Mouse (Mus musculus): ENCODE results near the gene Pced1b. TPM values are rescaled to one million over a fixed set of nuclear protein-coding genes. Genes with fewer than 3 reads are reported as not detected.

Gene Pced1b
- polyA plus RNA-seq, 1 experiment from 2014 or later = 3.2 TPM

DNA sequence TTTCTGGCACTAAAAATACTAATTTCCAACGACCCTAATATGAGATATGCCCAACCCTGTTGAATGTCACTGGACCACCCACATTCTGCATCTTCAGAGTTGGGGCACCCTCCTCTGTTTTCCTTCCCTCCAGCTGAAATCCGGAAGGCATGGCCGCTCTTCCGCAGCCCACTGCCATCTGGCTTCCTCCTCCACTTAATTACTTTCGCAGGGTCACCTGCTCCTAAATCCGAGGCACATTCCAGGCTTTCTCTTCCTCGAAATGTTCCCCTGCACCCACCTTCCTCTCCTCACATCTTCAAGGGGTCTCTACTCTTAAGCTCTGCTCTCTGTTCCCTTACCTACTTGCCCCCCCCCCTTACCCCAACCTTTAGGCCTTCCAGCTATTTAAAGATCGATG is 22.9 kb upstream of the Pced1b start:
- Histone ChIP-seq H3K9me3 (ENCODE audit: control insufficient read depth, low read length) (no peaks in the 10 kb centered on the region), H3K36me3 (ENCODE audit: control insufficient read depth, insufficient read depth, low read length) (no peaks in the 10 kb centered on the region), H3K9ac (ENCODE audit: low read depth, low read length) (no peak overlapping the region), H3K27me3 (ENCODE audit: control insufficient read depth, insufficient read depth, low read length) (no peaks in the 10 kb centered on the region), H3K4me3 (ENCODE audit: low read depth, low read length) (no peak overlapping the region), H3K4me1 (replicated peaks; ENCODE audit: control insufficient read depth, insufficient read depth, low read length) (no peaks in the 10 kb centered on the region), H3K27ac (ENCODE audit: low read depth, low read length) (no peak overlapping the region), H3K4me2 (replicated peaks; ENCODE audit: low read depth, low read length) (no peak overlapping the region)
- no peak for ATAC-seq (ENCODE audit: low FRiP score)
- WGBS = 68% methylated on average over 8 of the region's 8 CpGs
- no peak for DNase-seq (ENCODE audit: low spot score)

DNA sequence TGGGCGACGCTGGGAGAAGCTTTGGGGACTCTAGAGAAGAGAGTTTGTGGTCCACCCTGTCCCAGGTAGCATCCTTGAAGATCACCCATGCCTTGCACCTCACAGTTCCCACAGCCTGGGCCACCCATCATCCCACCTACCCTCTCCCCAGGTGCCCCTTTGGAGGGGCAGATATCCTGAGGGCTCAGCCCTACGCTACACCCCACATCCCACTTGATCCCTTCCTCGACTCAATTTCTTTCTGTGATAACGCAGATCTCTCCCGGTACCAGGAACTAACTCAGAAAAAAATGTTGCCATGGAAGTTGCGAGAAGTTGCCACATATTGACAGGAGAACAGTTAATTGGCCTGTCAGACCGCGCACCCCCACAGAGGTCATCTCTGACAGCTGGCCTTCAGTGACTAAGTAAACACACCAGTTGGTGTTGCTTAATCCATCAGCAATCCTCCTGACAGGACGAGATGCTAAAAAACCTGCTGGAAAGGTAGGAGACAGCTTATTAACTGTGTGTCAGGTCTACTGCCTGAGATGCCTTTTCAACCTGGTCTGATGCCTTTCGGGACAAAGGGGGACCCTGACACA is 17.3 kb upstream of the Pced1b start:
- no peak overlapping the region for H3K27ac ChIP-seq (ENCODE audit: low read depth, low read length)
- DNase-seq (ENCODE audit: low spot score) (no peak), ATAC-seq (ENCODE audit: low FRiP score) (no peak)
- no peaks in the 10 kb centered on the region for H3K27me3 ChIP-seq (ENCODE audit: control insufficient read depth, insufficient read depth, low read length)
- H3K9me3 ChIP-seq (ENCODE audit: control insufficient read depth, low read length) = no peaks in the 10 kb centered on the region
- WGBS = 84% methylated on average over 11 of the region's 11 CpGs
- no peak overlapping the region for H3K4me2 ChIP-seq (replicated peaks; ENCODE audit: low read depth, low read length)
- no peaks in the 10 kb centered on the region for H3K4me1 ChIP-seq (replicated peaks; ENCODE audit: control insufficient read depth, insufficient read depth, low read length)
- H3K9ac ChIP-seq (ENCODE audit: low read depth, low read length) = no peak overlapping the region
- no peak overlapping the region for H3K4me3 ChIP-seq (ENCODE audit: low read depth, low read length)
- no peaks in the 10 kb centered on the region for H3K36me3 ChIP-seq (ENCODE audit: control insufficient read depth, insufficient read depth, low read length)

DNA sequence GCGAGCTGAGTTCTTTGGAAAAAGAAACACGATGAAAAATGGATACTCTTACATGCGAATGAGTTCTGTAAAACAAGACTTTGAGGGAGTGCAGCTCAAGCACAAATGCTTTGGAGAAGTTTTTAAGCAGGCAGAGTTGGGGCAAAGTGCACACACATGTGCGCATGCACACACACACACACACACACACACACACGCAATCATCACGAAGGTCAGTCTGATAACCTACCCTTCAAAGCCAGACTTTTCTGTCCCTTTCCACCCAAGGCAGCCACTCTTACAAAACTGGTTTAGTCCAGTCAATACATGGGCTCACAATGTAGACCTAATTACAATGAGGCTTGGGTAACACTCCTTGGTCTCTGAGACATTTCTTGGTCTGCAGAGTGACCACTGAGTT is 12.8 kb upstream of the Pced1b start:
- Histone ChIP-seq H3K9ac (ENCODE audit: low read depth, low read length) (no peak overlapping the region), H3K4me1 (replicated peaks; ENCODE audit: control insufficient read depth, insufficient read depth, low read length) (no peaks in the 10 kb centered on the region), H3K27ac (ENCODE audit: low read depth, low read length) (no peak overlapping the region), H3K4me2 (replicated peaks; ENCODE audit: low read depth, low read length) (no peak overlapping the region), H3K36me3 (ENCODE audit: control insufficient read depth, insufficient read depth, low read length) (no peaks in the 10 kb centered on the region), H3K27me3 (ENCODE audit: control insufficient read depth, insufficient read depth, low read length) (no peaks in the 10 kb centered on the region), H3K9me3 (ENCODE audit: control insufficient read depth, low read length) (no peaks in the 10 kb centered on the region), H3K4me3 (ENCODE audit: low read depth, low read length) (no peak overlapping the region)
- WGBS = 95% methylated on average over 6 of the region's 6 CpGs
- DNase-seq (ENCODE audit: low spot score) (no peak), ATAC-seq (ENCODE audit: low FRiP score) (no peak)

DNA sequence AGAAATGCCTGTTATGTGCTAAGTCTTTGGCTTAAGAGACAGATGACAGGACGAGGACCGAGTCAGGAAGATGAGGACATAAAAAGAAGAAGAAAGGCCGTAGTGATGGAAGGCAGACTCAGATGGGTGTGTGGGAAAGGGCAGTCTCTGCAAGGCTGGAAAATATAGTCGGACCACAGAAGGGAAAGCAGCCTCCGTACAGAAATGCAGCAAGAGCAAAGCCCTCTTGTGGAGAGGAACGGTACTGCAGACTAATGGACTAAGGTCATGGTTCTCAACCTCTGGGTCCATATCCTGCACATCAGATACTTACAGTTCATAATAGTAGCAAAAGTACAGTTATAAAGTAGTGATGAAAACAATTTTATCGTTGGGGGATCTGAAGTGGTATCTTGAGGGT is 11.7 kb upstream of the Pced1b start:
- no peak overlapping the region for H3K4me2 ChIP-seq (replicated peaks; ENCODE audit: low read depth, low read length)
- 30% methylated on average over 7 of the region's 7 CpGs for WGBS
- H3K4me3 ChIP-seq (ENCODE audit: low read depth, low read length) = no peak overlapping the region
- no peaks in the 10 kb centered on the region for H3K36me3 ChIP-seq (ENCODE audit: control insufficient read depth, insufficient read depth, low read length)
- no peaks in the 10 kb centered on the region for H3K4me1 ChIP-seq (replicated peaks; ENCODE audit: control insufficient read depth, insufficient read depth, low read length)
- no peak for ATAC-seq (ENCODE audit: low FRiP score)
- H3K9me3 ChIP-seq (ENCODE audit: control insufficient read depth, low read length) = no peaks in the 10 kb centered on the region
- no peaks in the 10 kb centered on the region for H3K27me3 ChIP-seq (ENCODE audit: control insufficient read depth, insufficient read depth, low read length)
- no peak overlapping the region for H3K27ac ChIP-seq (ENCODE audit: low read depth, low read length)
- peak; percentile 83 for DNase-seq (ENCODE audit: low spot score)
- H3K9ac ChIP-seq (ENCODE audit: low read depth, low read length) = no peak overlapping the region

DNA sequence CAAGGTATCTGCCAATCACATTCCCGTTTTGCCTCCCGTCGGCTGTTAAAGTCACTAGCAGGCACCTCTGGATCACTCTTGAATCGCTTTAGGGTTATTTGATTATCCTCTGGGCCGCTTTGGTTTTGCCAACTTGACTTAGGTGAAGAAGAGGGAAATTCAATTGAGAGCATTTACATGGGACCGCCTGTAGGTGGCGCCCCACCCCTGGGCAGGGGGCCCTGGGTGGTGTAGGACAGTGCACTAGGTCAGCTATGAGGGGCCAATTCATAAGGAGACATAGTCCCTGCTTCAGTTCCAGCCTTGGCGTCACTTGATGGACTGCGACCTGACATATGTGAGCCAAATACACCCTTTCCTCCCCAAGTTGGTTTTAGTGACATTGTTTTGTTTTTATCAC is 10.0 kb upstream of the Pced1b start:
- H3K27ac ChIP-seq (ENCODE audit: low read depth, low read length) = no peak overlapping the region
- H3K4me2 ChIP-seq (replicated peaks; ENCODE audit: low read depth, low read length) = no peak overlapping the region
- no peak for ATAC-seq (ENCODE audit: low FRiP score)
- H3K27me3 ChIP-seq (ENCODE audit: control insufficient read depth, insufficient read depth, low read length) = no peaks in the 10 kb centered on the region
- H3K9ac ChIP-seq (ENCODE audit: low read depth, low read length) = no peak overlapping the region
- no peaks in the 10 kb centered on the region for H3K4me1 ChIP-seq (replicated peaks; ENCODE audit: control insufficient read depth, insufficient read depth, low read length)
- DNase-seq (ENCODE audit: low spot score) = peak; percentile 39
- no peaks in the 10 kb centered on the region for H3K9me3 ChIP-seq (ENCODE audit: control insufficient read depth, low read length)
- H3K36me3 ChIP-seq (ENCODE audit: control insufficient read depth, insufficient read depth, low read length) = no peaks in the 10 kb centered on the region
- WGBS = 56% methylated on average over 9 of the region's 9 CpGs
- H3K4me3 ChIP-seq (ENCODE audit: low read depth, low read length) = no peak overlapping the region

DNA sequence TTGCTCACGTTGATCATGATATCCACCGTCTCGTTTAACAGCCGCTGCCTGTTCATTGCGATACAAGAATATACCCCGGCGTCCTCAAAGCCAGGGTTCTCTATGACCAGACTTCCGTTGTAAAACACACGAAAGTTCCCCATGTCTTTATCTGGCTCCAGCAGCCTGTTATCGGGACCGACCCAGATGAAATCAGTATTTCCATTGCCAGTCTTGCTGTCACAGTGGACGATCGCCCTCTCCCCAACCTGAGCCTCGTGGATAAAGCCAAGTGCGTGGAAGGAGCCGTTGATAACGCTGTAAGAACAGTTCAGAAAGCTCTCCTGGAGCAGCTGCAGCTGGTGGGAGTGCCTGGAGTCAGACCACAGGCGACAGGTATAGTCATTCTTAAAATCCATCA is 1.5 kb upstream of the Pced1b start:
- H3K27me3 ChIP-seq (ENCODE audit: control insufficient read depth, insufficient read depth, low read length) = peaks cover 3% of the 10 kb centered on the region
- no peak overlapping the region for H3K27ac ChIP-seq (ENCODE audit: low read depth, low read length)
- no peak overlapping the region for H3K9ac ChIP-seq (ENCODE audit: low read depth, low read length)
- H3K4me2 ChIP-seq (replicated peaks; ENCODE audit: low read depth, low read length) = no peak overlapping the region
- ATAC-seq (ENCODE audit: low FRiP score) (no peak), DNase-seq (ENCODE audit: low spot score) (no peak)
- 88% methylated on average over 18 of the region's 18 CpGs for WGBS
- H3K9me3 ChIP-seq (ENCODE audit: control insufficient read depth, low read length) = no peaks in the 10 kb centered on the region
- H3K4me1 ChIP-seq (replicated peaks; ENCODE audit: control insufficient read depth, insufficient read depth, low read length) = no peaks in the 10 kb centered on the region
- no peaks in the 10 kb centered on the region for H3K36me3 ChIP-seq (ENCODE audit: control insufficient read depth, insufficient read depth, low read length)
- no peak overlapping the region for H3K4me3 ChIP-seq (ENCODE audit: low read depth, low read length)

DNA sequence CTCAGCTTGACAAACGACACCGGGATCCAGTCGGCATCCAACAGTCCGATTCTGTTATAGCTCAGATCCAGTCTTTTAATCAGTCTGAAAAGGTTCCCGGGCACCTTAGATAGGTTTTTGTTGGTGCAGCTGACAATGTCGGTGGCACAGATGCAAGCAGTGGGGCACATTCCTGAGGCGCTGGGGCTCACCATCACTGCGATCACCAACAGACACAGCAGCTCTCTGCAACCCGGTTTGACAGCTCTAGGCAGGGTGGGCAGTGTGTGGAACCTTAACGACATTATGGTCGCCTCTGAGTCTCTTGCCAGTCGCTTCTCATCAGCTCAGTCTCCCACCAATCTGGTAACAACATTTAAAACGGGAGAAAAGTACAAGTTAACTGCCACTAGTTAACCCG is 651 bp upstream of the Pced1b start:
- no peak overlapping the region for H3K9ac ChIP-seq (ENCODE audit: low read depth, low read length)
- no peaks in the 10 kb centered on the region for H3K36me3 ChIP-seq (ENCODE audit: control insufficient read depth, insufficient read depth, low read length)
- no peaks in the 10 kb centered on the region for H3K9me3 ChIP-seq (ENCODE audit: control insufficient read depth, low read length)
- 29% methylated on average over 14 of the region's 14 CpGs for WGBS
- peak overlapping the region; percentile 91 for H3K4me2 ChIP-seq (replicated peaks; ENCODE audit: low read depth, low read length)
- ATAC-seq (ENCODE audit: low FRiP score) = no peak
- peak overlapping the region; percentile 78 for H3K4me3 ChIP-seq (ENCODE audit: low read depth, low read length)
- peak; percentile 35 for DNase-seq (ENCODE audit: low spot score)
- H3K27me3 ChIP-seq (ENCODE audit: control insufficient read depth, insufficient read depth, low read length) = peaks cover 3% of the 10 kb centered on the region
- H3K27ac ChIP-seq (ENCODE audit: low read depth, low read length) = no peak overlapping the region
- no peaks in the 10 kb centered on the region for H3K4me1 ChIP-seq (replicated peaks; ENCODE audit: control insufficient read depth, insufficient read depth, low read length)

DNA sequence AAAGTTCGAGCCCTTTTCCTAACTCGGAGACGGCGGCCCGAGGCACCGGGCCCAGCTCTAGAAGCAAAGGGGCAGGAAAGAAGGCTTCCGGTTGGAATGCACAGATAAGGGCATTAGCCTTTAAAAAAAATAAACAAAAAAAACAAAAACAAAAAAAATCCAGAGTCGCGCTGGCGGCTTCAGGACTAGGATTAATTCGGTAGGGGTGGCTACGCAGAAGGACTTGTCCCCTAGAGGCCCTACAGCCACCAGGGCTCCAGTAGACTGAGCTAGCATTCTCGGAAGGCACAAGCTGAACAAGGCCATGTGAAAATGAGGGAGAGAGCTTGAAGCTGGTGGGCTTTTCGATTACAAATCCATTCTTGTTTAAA is 869 bp downstream of the Pced1b start:
- Histone ChIP-seq H3K4me2 (replicated peaks; ENCODE audit: low read depth, low read length) (peak overlapping the region; percentile 91), H3K4me3 (ENCODE audit: low read depth, low read length) (peak overlapping the region; percentile 78), H3K4me1 (replicated peaks; ENCODE audit: control insufficient read depth, insufficient read depth, low read length) (no peaks in the 10 kb centered on the region), H3K27me3 (ENCODE audit: control insufficient read depth, insufficient read depth, low read length) (peaks cover 3% of the 10 kb centered on the region), H3K36me3 (ENCODE audit: control insufficient read depth, insufficient read depth, low read length) (no peaks in the 10 kb centered on the region), H3K9ac (ENCODE audit: low read depth, low read length) (peak overlapping the region; percentile 87), H3K27ac (ENCODE audit: low read depth, low read length) (peak overlapping the region; percentile 65; the same call in 1 of the 2 replicates), H3K9me3 (ENCODE audit: control insufficient read depth, low read length) (no peaks in the 10 kb centered on the region)
- ATAC-seq (ENCODE audit: low FRiP score) (peak; percentile 18; the same call in 1 of the 2 replicates), DNase-seq (ENCODE audit: low spot score) (peak; percentile 59)
- WGBS = 2% methylated on average over 14 of the region's 14 CpGs

DNA sequence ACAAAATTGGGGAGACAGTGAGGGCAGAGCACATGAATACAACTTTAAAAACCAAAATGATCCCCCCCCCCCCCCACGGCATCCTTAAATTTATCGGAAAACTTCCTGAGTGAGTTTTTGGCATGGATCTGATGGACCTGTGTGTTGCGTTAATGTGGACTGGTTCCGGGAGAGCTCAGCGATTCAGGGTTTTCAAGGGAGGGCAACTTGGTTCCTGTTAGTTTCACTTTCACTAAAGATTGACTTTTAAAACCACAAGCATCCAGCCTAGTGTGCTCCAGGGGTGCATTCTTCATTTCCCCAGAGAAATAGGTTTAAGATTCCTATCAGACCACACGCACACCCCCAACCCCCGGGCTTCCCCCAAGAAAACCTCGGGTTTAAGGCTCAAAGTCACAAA is 1.4 kb downstream of the Pced1b start:
- DNase-seq (ENCODE audit: low spot score) = no peak
- no peaks in the 10 kb centered on the region for H3K36me3 ChIP-seq (ENCODE audit: control insufficient read depth, insufficient read depth, low read length)
- WGBS = 46% methylated on average over 8 of the region's 8 CpGs
- peak overlapping the region; percentile 87; the same call in 1 of the 2 replicates for H3K9ac ChIP-seq (ENCODE audit: low read depth, low read length)
- ATAC-seq (ENCODE audit: low FRiP score) = no peak
- peak overlapping the region; percentile 91 for H3K4me2 ChIP-seq (replicated peaks; ENCODE audit: low read depth, low read length)
- H3K4me3 ChIP-seq (ENCODE audit: low read depth, low read length) = peak overlapping the region; percentile 78; the same call in 1 of the 2 replicates
- H3K4me1 ChIP-seq (replicated peaks; ENCODE audit: control insufficient read depth, insufficient read depth, low read length) = no peaks in the 10 kb centered on the region
- no peaks in the 10 kb centered on the region for H3K9me3 ChIP-seq (ENCODE audit: control insufficient read depth, low read length)
- no peak overlapping the region for H3K27ac ChIP-seq (ENCODE audit: low read depth, low read length)
- peaks cover 3% of the 10 kb centered on the region for H3K27me3 ChIP-seq (ENCODE audit: control insufficient read depth, insufficient read depth, low read length)
